Mouse (Mus musculus): ENCODE results near the gene Arrdc2. TPM values are rescaled to one million over a fixed set of nuclear protein-coding genes. Genes with fewer than 3 reads are reported as not detected.

Gene Arrdc2
- 7.2 and 8.7 TPM in 2 replicates for polyA plus RNA-seq (2014; fragmentation: Nextera tagmentation; extraction: Ambion mirVana)

DNA sequence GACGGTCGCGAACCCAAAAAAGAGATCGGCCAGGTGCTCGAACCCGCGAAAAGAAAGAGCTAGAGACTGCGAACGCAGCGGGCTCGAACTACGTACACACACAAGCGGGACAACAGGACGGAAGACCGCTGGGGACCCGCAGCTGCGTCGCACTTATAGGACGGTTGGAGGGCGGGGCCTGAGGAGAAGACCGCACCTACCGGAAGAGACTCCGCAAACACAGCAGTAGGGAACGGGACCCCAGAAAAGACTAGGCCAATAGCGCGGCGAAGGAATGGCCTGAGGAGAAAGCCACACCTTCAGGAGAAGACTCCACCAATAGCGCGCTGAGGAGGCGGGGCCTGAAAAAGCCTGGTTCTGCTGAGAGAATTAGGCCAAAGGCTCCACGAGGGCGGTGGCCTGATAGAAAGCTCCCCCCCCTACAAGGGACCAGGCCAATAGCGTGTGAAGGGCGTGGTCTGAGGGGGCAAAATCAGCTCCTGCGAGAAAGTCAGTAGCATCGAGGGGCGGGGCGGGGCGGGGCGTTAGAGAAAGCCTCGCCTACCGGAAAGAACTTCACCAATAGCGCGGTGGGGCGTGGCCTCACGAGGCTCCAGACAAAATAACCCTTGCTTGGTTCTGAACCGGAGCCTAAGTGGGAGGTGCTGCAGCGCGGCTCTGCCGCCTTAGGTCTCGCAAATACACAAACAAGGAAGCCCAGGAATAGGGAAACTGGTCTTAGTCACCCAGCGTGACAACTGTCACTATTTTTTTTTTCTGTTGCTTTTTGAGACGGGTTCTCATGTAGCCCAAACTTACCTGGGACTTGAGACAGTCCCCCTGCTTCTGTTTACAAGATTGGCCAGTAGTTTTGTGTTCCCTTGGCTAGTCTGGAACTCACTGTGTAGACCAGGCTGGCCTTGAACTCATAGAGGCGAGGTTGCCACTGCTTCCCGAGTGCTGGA lies at the start of gene Arrdc2:
TSS of gene Arrdc2 (minus strand) at position 313 of the 944 bp plus-strand sequence.
- H3K27ac ChIP-seq, result peak within 1 kb of the TSS; percentile 90
- WGBS, result 3% methylated on average over 55 of the region's 55 CpGs
- H3K4me1 ChIP-seq (replicated peaks; ENCODE audit: control insufficient read depth, insufficient read depth, low read length), result peaks cover under 1% of the 10 kb centered on the region; the same call in 1 of the 2 replicates
- H3K9me3 ChIP-seq (ENCODE audit: control insufficient read depth, low read length), result no peaks in the 10 kb centered on the region
- DNase-seq (ENCODE audit: low spot score) (peak; percentile 98), ATAC-seq (ENCODE audit: low FRiP score) (peak; percentile 97)
- peak within 1 kb of the TSS; percentile 44 for H3K4me3 ChIP-seq (replicated peaks; ENCODE audit: low read length)
- H3K4me2 ChIP-seq (replicated peaks), result peak within 1 kb of the TSS; percentile 55
- peak within 1 kb of the TSS; percentile 64 for H3K9ac ChIP-seq
- H3K36me3 ChIP-seq (replicated peaks; ENCODE audit: control insufficient read depth, insufficient read depth), result 0 out of 2 replicates have a peak, but pooled peaks cover 10% of the 10 kb centered on the region
- H3K27me3 ChIP-seq (ENCODE audit: control insufficient read depth, insufficient read depth, low read length), result no peaks in the 10 kb centered on the region

DNA sequence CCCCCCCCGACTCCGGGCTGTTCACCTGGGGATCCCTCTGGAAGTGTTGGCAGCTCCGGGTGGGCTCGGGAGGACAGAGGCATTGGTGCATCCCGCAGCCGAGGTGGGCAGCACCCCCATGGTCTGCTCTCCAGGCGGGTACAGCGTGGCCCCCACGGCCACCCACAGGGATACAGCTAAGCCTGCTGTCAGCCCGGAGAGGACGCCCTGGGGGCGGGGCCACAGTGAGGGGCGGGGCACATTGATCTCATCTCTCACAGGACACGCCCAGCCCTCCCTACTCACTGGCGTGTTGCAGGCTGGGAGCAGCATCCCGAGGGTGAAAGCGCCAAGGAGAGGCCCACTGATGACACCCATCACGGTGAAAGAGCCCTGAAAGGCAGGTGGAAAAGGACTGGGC lies 48.1 kb upstream of the Arrdc2 start:
- Histone ChIP-seq H3K4me2 (replicated peaks) (no peak overlapping the region), H3K9ac (no peak overlapping the region), H3K4me3 (replicated peaks; ENCODE audit: low read length) (no peak overlapping the region), H3K27ac (no peak overlapping the region), H3K4me1 (replicated peaks; ENCODE audit: control insufficient read depth, insufficient read depth, low read length) (peaks cover 7% of the 10 kb centered on the region), H3K27me3 (ENCODE audit: control insufficient read depth, insufficient read depth, low read length) (peaks cover 29% of the 10 kb centered on the region), H3K36me3 (replicated peaks; ENCODE audit: control insufficient read depth, insufficient read depth) (0 out of 2 replicates have a peak, but pooled peaks cover 3% of the 10 kb centered on the region), H3K9me3 (ENCODE audit: control insufficient read depth, low read length) (0 out of 2 replicates have a peak, but pooled peaks cover 3% of the 10 kb centered on the region)
- DNase-seq (ENCODE audit: low spot score), result no peak
- WGBS, result 6% methylated on average over 18 of the region's 18 CpGs
- no peak for ATAC-seq (ENCODE audit: low FRiP score)

DNA sequence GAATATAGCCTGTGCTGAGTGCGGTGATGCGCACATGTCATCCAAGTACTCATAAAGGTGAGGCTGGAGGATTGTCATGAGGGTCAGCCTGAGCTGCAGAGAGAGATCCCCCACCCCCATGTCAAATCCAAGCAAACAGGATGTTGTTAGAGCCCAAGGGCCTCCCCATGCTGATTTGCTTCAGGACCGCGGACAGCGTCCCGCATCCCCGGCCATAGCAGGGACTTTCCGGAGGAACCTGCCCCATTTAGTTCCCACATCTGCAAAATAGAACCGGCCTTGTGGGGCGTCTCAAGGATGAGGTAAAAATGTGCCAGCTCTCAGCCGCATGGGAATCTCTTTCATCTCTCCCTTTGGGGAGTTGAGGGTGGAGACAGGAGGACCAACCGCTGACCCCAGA lies 46.1 kb upstream of the Arrdc2 start:
- ATAC-seq (ENCODE audit: low FRiP score) (no peak), DNase-seq (ENCODE audit: low spot score) (no peak)
- H3K27ac ChIP-seq, result no peak overlapping the region

DNA sequence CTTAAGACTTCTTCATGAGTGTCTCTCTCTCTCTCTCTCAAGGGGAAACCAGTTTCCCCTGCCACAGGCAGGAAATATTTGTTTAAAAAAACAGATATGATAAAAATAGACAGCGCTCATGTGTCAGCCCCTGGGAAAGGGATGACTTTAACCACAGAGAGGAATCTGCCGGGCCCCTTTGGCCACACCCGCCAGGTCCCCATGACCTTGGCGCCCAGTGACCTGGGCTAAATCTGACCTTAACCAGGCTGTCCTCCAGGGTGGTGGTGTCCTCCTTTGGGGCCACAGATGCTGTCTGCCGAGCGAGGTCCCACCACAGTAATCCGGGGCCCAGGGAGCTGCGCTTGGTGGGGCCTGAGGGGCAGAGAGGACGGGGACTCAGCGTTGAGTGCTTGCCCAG lies 45.2 kb upstream of the Arrdc2 start:
- Histone ChIP-seq H3K36me3 (replicated peaks; ENCODE audit: control insufficient read depth, insufficient read depth) (no peaks in the 10 kb centered on the region), H3K9ac (no peak overlapping the region), H3K27me3 (ENCODE audit: control insufficient read depth, insufficient read depth, low read length) (no peaks in the 10 kb centered on the region), H3K4me3 (replicated peaks; ENCODE audit: low read length) (no peak overlapping the region), H3K27ac (no peak overlapping the region), H3K4me1 (replicated peaks; ENCODE audit: control insufficient read depth, insufficient read depth, low read length) (no peaks in the 10 kb centered on the region), H3K4me2 (replicated peaks) (no peak overlapping the region), H3K9me3 (ENCODE audit: control insufficient read depth, low read length) (0 out of 2 replicates have a peak, but pooled peaks cover 3% of the 10 kb centered on the region)
- ATAC-seq (ENCODE audit: low FRiP score), result no peak
- DNase-seq (ENCODE audit: low spot score), result no peak
- WGBS, result 92% methylated on average over 10 of the region's 10 CpGs

More for the DNA sequence above, 46.1 kb upstream of the Arrdc2 start:
- H3K9ac ChIP-seq, result no peak overlapping the region
- H3K4me1 ChIP-seq (replicated peaks; ENCODE audit: control insufficient read depth, insufficient read depth, low read length), result no peaks in the 10 kb centered on the region
- H3K36me3 ChIP-seq (replicated peaks; ENCODE audit: control insufficient read depth, insufficient read depth), result 0 out of 2 replicates have a peak, but pooled peaks cover 1% of the 10 kb centered on the region
- H3K4me3 ChIP-seq (replicated peaks; ENCODE audit: low read length), result no peak overlapping the region
- peaks cover 8% of the 10 kb centered on the region for H3K27me3 ChIP-seq (ENCODE audit: control insufficient read depth, insufficient read depth, low read length)
- no peak overlapping the region for H3K4me2 ChIP-seq (replicated peaks)
- 0 out of 2 replicates have a peak, but pooled peaks cover 3% of the 10 kb centered on the region for H3K9me3 ChIP-seq (ENCODE audit: control insufficient read depth, low read length)
- WGBS, result 22% methylated on average over 12 of the region's 12 CpGs

DNA sequence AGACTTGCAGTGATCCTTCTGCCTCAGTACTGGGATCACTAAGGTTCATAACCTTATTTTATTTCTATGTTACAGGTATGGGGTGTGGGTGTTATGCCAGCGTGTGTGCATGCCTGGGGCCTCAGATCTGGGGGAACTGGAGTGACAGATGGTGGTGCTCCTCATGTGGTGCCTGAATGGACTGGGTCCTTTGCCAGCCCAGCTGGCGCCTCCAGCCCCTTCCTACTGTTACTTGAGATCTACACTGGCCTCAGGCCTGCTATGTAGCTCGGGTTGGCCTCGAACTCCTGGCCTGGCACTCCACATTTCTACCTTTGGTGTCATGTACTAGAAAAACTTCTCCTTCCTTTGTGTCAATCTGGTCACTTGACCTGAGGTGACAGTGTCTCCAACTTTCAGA lies 44.7 kb upstream of the Arrdc2 start:
- Histone ChIP-seq H3K9me3 (ENCODE audit: control insufficient read depth, low read length) (0 out of 2 replicates have a peak, but pooled peaks cover 3% of the 10 kb centered on the region), H3K27ac (no peak overlapping the region), H3K9ac (no peak overlapping the region), H3K4me2 (replicated peaks) (no peak overlapping the region), H3K4me3 (replicated peaks; ENCODE audit: low read length) (no peak overlapping the region), H3K27me3 (ENCODE audit: control insufficient read depth, insufficient read depth, low read length) (no peaks in the 10 kb centered on the region), H3K4me1 (replicated peaks; ENCODE audit: control insufficient read depth, insufficient read depth, low read length) (no peaks in the 10 kb centered on the region), H3K36me3 (replicated peaks; ENCODE audit: control insufficient read depth, insufficient read depth) (no peaks in the 10 kb centered on the region)
- ATAC-seq (ENCODE audit: low FRiP score) (no peak), DNase-seq (ENCODE audit: low spot score) (no peak)
- 80% methylated on average over 4 of the region's 4 CpGs for WGBS

DNA sequence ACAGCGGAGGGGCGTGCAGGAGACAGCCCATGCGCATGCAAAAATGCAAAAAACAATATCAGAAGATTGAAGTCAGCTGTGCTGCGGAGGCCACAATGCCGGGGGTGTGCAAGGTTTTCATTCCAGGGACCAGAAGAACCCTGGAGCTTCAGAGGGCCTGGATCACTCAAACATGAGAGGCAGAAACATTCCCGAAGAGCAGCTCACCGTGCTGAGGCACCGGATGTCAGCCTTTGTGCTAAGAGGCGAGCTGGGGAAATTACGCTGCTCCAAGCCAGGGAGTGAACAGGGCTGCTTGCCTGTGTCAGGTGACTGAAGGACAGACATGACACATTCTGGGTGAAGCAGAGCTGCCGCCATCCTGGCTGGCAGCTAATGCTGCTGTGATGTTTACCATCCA lies 41.0 kb upstream of the Arrdc2 start:
- WGBS, result 38% methylated on average over 11 of the region's 11 CpGs
- no peaks in the 10 kb centered on the region for H3K4me1 ChIP-seq (replicated peaks; ENCODE audit: control insufficient read depth, insufficient read depth, low read length)
- H3K9ac ChIP-seq, result no peak overlapping the region
- H3K4me3 ChIP-seq (replicated peaks; ENCODE audit: low read length), result no peak overlapping the region
- H3K36me3 ChIP-seq (replicated peaks; ENCODE audit: control insufficient read depth, insufficient read depth), result no peaks in the 10 kb centered on the region
- H3K4me2 ChIP-seq (replicated peaks), result no peak overlapping the region
- H3K27ac ChIP-seq, result no peak overlapping the region
- ATAC-seq (ENCODE audit: low FRiP score) (no peak), DNase-seq (ENCODE audit: low spot score) (no peak)
- H3K9me3 ChIP-seq (ENCODE audit: control insufficient read depth, low read length), result no peaks in the 10 kb centered on the region
- no peaks in the 10 kb centered on the region for H3K27me3 ChIP-seq (ENCODE audit: control insufficient read depth, insufficient read depth, low read length)

DNA sequence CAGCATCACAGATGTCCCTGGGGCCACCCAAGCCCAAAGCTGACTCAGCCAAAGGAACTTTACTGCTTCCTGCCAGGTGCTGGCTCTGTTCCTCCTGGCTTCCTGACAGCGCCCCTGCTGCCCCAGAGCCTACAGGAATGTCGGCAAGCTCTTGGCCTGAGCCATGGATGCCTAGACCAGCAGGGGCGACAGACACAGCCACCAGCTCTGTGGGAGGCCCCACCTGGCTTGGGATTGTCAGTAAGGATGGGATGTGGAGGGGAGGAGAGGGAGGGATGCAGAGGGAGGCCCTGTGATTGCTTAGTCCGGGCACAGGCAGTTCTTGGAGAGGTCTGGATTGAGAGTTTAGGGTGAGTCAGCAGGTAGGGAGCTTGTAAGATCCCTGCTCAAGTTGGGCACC lies 40.6 kb upstream of the Arrdc2 start:
- Histone ChIP-seq H3K4me2 (replicated peaks) (no peak overlapping the region), H3K36me3 (replicated peaks; ENCODE audit: control insufficient read depth, insufficient read depth) (no peaks in the 10 kb centered on the region), H3K9ac (0 out of 2 replicates have a peak overlapping the region, but pooled peaks have one; percentile 11), H3K27me3 (ENCODE audit: control insufficient read depth, insufficient read depth, low read length) (no peaks in the 10 kb centered on the region), H3K27ac (no peak overlapping the region), H3K9me3 (ENCODE audit: control insufficient read depth, low read length) (no peaks in the 10 kb centered on the region), H3K4me3 (replicated peaks; ENCODE audit: low read length) (no peak overlapping the region), H3K4me1 (replicated peaks; ENCODE audit: control insufficient read depth, insufficient read depth, low read length) (no peaks in the 10 kb centered on the region)
- ATAC-seq (ENCODE audit: low FRiP score) (no peak), DNase-seq (ENCODE audit: low spot score) (no peak)
- WGBS, result 17% methylated on average over 4 of the region's 4 CpGs

DNA sequence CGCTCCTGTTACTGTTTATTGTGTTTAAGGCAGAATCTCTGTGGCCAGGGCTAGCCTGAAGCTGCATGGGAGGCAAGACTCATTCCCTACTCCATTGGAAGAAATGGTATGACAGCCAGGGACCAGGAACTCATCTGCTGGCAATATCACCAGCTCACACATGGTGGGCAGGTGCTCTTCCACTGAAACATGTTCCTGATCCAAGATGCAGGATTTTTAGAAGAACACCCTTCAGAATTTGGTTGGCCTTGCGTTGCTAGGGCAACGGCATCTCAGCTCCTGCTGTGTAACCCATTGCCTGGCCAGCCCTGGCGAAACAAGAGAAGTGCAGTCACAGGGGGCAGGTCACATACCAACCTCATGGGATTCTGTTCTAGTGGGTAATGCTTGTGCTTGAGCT lies 40.0 kb upstream of the Arrdc2 start:
- Histone ChIP-seq H3K27me3 (ENCODE audit: control insufficient read depth, insufficient read depth, low read length) (no peaks in the 10 kb centered on the region), H3K27ac (no peak overlapping the region), H3K36me3 (replicated peaks; ENCODE audit: control insufficient read depth, insufficient read depth) (no peaks in the 10 kb centered on the region), H3K4me3 (replicated peaks; ENCODE audit: low read length) (no peak overlapping the region), H3K4me2 (replicated peaks) (no peak overlapping the region), H3K9ac (no peak overlapping the region), H3K9me3 (ENCODE audit: control insufficient read depth, low read length) (no peaks in the 10 kb centered on the region), H3K4me1 (replicated peaks; ENCODE audit: control insufficient read depth, insufficient read depth, low read length) (no peaks in the 10 kb centered on the region)
- WGBS, result 44% methylated on average over 4 of the region's 4 CpGs
- DNase-seq (ENCODE audit: low spot score) (no peak), ATAC-seq (ENCODE audit: low FRiP score) (no peak)

DNA sequence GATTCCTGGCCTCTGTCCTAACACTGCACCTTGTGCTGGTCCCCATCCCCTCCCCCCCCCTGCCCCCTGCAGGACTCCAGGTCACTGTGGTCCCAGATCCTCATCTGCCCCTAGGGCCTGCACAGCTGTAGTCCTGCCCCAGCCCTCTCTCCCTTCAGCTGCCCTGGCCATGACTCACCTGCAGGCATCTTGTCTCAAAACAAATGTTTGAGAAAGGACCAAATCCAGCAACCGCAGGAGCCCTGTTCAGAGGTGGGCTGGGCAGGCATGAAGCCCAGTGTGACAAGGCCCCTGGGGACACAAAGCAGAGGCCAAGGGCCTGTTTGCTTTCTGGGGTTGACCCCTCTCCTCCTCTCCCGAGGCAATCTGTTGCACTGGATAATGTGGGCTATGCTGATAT lies 38.7 kb upstream of the Arrdc2 start:
- H3K27me3 ChIP-seq (ENCODE audit: control insufficient read depth, insufficient read depth, low read length), result no peaks in the 10 kb centered on the region
- H3K27ac ChIP-seq, result no peak overlapping the region
- H3K36me3 ChIP-seq (replicated peaks; ENCODE audit: control insufficient read depth, insufficient read depth), result no peaks in the 10 kb centered on the region
- DNase-seq (ENCODE audit: low spot score), result no peak
- no peak for ATAC-seq (ENCODE audit: low FRiP score)
- no peaks in the 10 kb centered on the region for H3K9me3 ChIP-seq (ENCODE audit: control insufficient read depth, low read length)
- H3K4me2 ChIP-seq (replicated peaks), result no peak overlapping the region
- no peaks in the 10 kb centered on the region for H3K4me1 ChIP-seq (replicated peaks; ENCODE audit: control insufficient read depth, insufficient read depth, low read length)
- H3K9ac ChIP-seq, result no peak overlapping the region
- 54% methylated on average over 2 of the region's 2 CpGs for WGBS
- no peak overlapping the region for H3K4me3 ChIP-seq (replicated peaks; ENCODE audit: low read length)
